ENCODE assay signal across 9 mouse cellular contexts in genomic region chr9:44966815-44967242, GRCm38 (mm10). TPM values are rescaled to one million over a fixed set of nuclear protein-coding genes. Genes with fewer than 3 reads are reported as not detected.
A peak's percentile ranks its signal among the peaks of the same experiment; 100 is the strongest.
DNase-seq lines count a peak whose midpoint lies in the region; ATAC-seq and TF ChIP-seq lines count a peak whose summit lies in the region.
"Had no signal": no experiment of that assay in that cellular context is flagged by ENCODE, and none has a peak within 500 bp of the region (broad histone marks: within the 10 kb centered on the region; RNA-seq: fewer than 3 reads in every experiment).

No protein-coding gene starts in this region.

- no peaks in the 10 kb centered on the region for H3K27me3 ChIP-seq in midbrain, embryonic 11.5 days (ENCODE audit: control insufficient read depth, insufficient read depth, low read length)
- H3K27me3 ChIP-seq in midbrain, embryonic 13.5 days: 0 out of 2 replicates have a peak, but pooled peaks cover 2% of the 10 kb centered on the region
- H3K27me3 ChIP-seq in limb, embryonic 14.5 days (ENCODE audit: control insufficient read depth, insufficient read depth, low read length): no peaks in the 10 kb centered on the region

- H3K4me2 ChIP-seq in midbrain, embryonic 11.5 days: no peak overlapping the region
- no peak overlapping the region for H3K4me2 ChIP-seq in midbrain, embryonic 13.5 days (replicated peaks)
- no peak overlapping the region for H3K4me2 ChIP-seq in limb, embryonic 14.5 days (replicated peaks; ENCODE audit: low read depth, low read length, severe bottlenecking)

- TF ChIP-seq POLR2A in limb, embryonic 14.5 days (IDR thresholded peaks at IDR 0.05; ENCODE audit: borderline replicate concordance, extremely low read depth, insufficient read depth, insufficient read length): no peak

- H3K4me1 ChIP-seq in midbrain, embryonic 11.5 days (ENCODE audit: control insufficient read depth, insufficient read depth, low read length): peaks cover 12% of the 10 kb centered on the region
- peaks cover 16% of the 10 kb centered on the region for H3K4me1 ChIP-seq in midbrain, embryonic 13.5 days (replicated peaks)
- peaks cover 4% of the 10 kb centered on the region for H3K4me1 ChIP-seq in limb, embryonic 14.5 days (ENCODE audit: control insufficient read depth, insufficient read depth, low read length)

- no peak overlapping the region for H3K9ac ChIP-seq in midbrain, embryonic 11.5 days (ENCODE audit: low read length)
- no peak overlapping the region for H3K9ac ChIP-seq in midbrain, embryonic 13.5 days (replicated peaks)
- no peak overlapping the region for H3K9ac ChIP-seq in limb, embryonic 14.5 days (ENCODE audit: low read depth, low read length, severe bottlenecking)

- H3K36me3 ChIP-seq in midbrain, embryonic 11.5 days (ENCODE audit: control insufficient read depth, insufficient read depth, low read length): no peaks in the 10 kb centered on the region
- H3K36me3 ChIP-seq in midbrain, embryonic 13.5 days: peaks cover 11% of the 10 kb centered on the region
- peaks cover 5% of the 10 kb centered on the region; the same call in 1 of the 2 replicates for H3K36me3 ChIP-seq in limb, embryonic 14.5 days (ENCODE audit: control insufficient read depth, insufficient read depth, low read length)

- no peaks in the 10 kb centered on the region for H3K9me3 ChIP-seq in midbrain, embryonic 11.5 days (ENCODE audit: control insufficient read depth, low read length)
- no peaks in the 10 kb centered on the region for H3K9me3 ChIP-seq in midbrain, embryonic 13.5 days
- H3K9me3 ChIP-seq in limb, embryonic 14.5 days (ENCODE audit: control insufficient read depth, low read length): no peaks in the 10 kb centered on the region

- peak; percentile 86 for DNase-seq in midbrain, embryonic 11.5 days (ENCODE audit: low spot score, missing footprints)
- peak; percentile 22 to 52 for DNase-seq in frontal cortex, postnatal 25 days (ENCODE audit: low spot score in 2 of 2)
- peak; percentile 89 to 92 for DNase-seq in kidney, adult 8-10 months
- DNase-seq in limb, embryonic 14.5 days (ENCODE audit: low spot score): peak; percentile 78
- peak; percentile 39 for DNase-seq in ovary, adult 18-20 months (ENCODE audit: low spot score)
- peak; percentile 64 to 76 for DNase-seq in thymus, adult 18-20 months

- 19% methylated on average over 3 of the region's 3 CpGs for WGBS in midbrain, embryonic 11.5 days
- WGBS in midbrain, embryonic 13.5 days: 23% methylated on average over 3 of the region's 3 CpGs
- WGBS in limb, embryonic 14.5 days: 24% methylated on average over 3 of the region's 3 CpGs

- no peak overlapping the region for H3K4me3 ChIP-seq in midbrain, embryonic 11.5 days (ENCODE audit: low read depth, low read length)
- no peak overlapping the region for H3K4me3 ChIP-seq in midbrain, embryonic 13.5 days (replicated peaks)
- no peak overlapping the region for H3K4me3 ChIP-seq in limb, embryonic 14.5 days (replicated peaks; ENCODE audit: low read length)

- ATAC-seq in midbrain, embryonic 11.5 days (ENCODE audit: low FRiP score): no peak
- no peak for ATAC-seq in midbrain, embryonic 13.5 days
- 0 out of 2 replicates have a peak, but pooled peaks have one; percentile 40 for ATAC-seq in cerebellum, adult (ENCODE audit: insufficient number of reproducible peaks, low FRiP score, low TSS enrichment)
- no peak for ATAC-seq in limb, embryonic 14.5 days (ENCODE audit: low FRiP score, low read depth)

- H3K27ac ChIP-seq in midbrain, embryonic 11.5 days (ENCODE audit: low read depth, low read length): no peak overlapping the region
- H3K27ac ChIP-seq in midbrain, embryonic 13.5 days: no peak overlapping the region
- H3K27ac ChIP-seq in limb, embryonic 14.5 days (replicated peaks; ENCODE audit: low read depth, low read length): no peak overlapping the region

RNA-seq across cellular contexts. Expression of gene Ube4a, which starts 1.4 kb away (rescaled TPM):
- polyA plus RNA-seq in midbrain, embryonic 11.5 days (2014; fragmentation: Nextera tagmentation; extraction: Ambion mirVana): 32.1 and 37.2 TPM in 2 replicates
- polyA plus RNA-seq in midbrain, embryonic 13.5 days (2015; fragmentation: Nextera tagmentation; extraction: Ambion mirVana): 36.9 and 39.5 TPM in 2 replicates
- 23.9 and 26.4 TPM in 2 replicates for polyA plus RNA-seq in limb, embryonic 14.5 days (2012; rRNA removed)
- polyA plus RNA-seq in limb, embryonic 14.5 days (2014; fragmentation: Nextera tagmentation; extraction: Ambion mirVana): 30.3 and 33.4 TPM in 2 replicates

RNA-seq across cellular contexts. Expression of gene Cd3g, which starts 13.4 kb away (rescaled TPM):
- not detected in 2 replicates for polyA plus RNA-seq in midbrain, embryonic 11.5 days (2014; fragmentation: Nextera tagmentation; extraction: Ambion mirVana)
- polyA plus RNA-seq in midbrain, embryonic 13.5 days (2015; fragmentation: Nextera tagmentation; extraction: Ambion mirVana): not detected in 2 replicates
- polyA plus RNA-seq in limb, embryonic 14.5 days (2012; rRNA removed): 0.28 and 0.65 TPM in 2 replicates
- 1.0 and 1.2 TPM in 2 replicates for polyA plus RNA-seq in limb, embryonic 14.5 days (2014; fragmentation: Nextera tagmentation; extraction: Ambion mirVana)
- polyA plus RNA-seq: erythroblast, embryonic 14.5 days had no signal

RNA-seq across cellular contexts. Expression of gene Cd3d, which starts 14.8 kb away (rescaled TPM):
- not detected in 2 replicates for polyA plus RNA-seq in midbrain, embryonic 11.5 days (2014; fragmentation: Nextera tagmentation; extraction: Ambion mirVana)
- not detected in 2 replicates for polyA plus RNA-seq in midbrain, embryonic 13.5 days (2015; fragmentation: Nextera tagmentation; extraction: Ambion mirVana)
- 0.06 TPM in 1 of 2 replicates, not detected in the other for polyA plus RNA-seq in limb, embryonic 14.5 days (2012; rRNA removed)
- polyA plus RNA-seq in limb, embryonic 14.5 days (2014; fragmentation: Nextera tagmentation; extraction: Ambion mirVana): not detected in 2 replicates
- polyA plus RNA-seq: erythroblast, embryonic 14.5 days had no signal

RNA-seq across cellular contexts. Expression of gene Cd3e, which starts 42.6 kb away (rescaled TPM):
- not detected in 2 replicates for polyA plus RNA-seq in midbrain, embryonic 11.5 days (2014; fragmentation: Nextera tagmentation; extraction: Ambion mirVana)
- polyA plus RNA-seq in midbrain, embryonic 13.5 days (2015; fragmentation: Nextera tagmentation; extraction: Ambion mirVana): not detected in 2 replicates
- 0.10 and 0.13 TPM in 2 replicates for polyA plus RNA-seq in limb, embryonic 14.5 days (2012; rRNA removed)
- polyA plus RNA-seq in limb, embryonic 14.5 days (2014; fragmentation: Nextera tagmentation; extraction: Ambion mirVana): 0.07 and 0.25 TPM in 2 replicates

RNA-seq across cellular contexts. Expression of gene Atp5l, which starts 46.3 kb away (rescaled TPM):
- polyA plus RNA-seq in midbrain, embryonic 11.5 days (2014; fragmentation: Nextera tagmentation; extraction: Ambion mirVana): 574 and 619 TPM in 2 replicates
- 725 and 775 TPM in 2 replicates for polyA plus RNA-seq in midbrain, embryonic 13.5 days (2015; fragmentation: Nextera tagmentation; extraction: Ambion mirVana)
- polyA plus RNA-seq in limb, embryonic 14.5 days (2012; rRNA removed): 477 and 525 TPM in 2 replicates
- 663 and 764 TPM in 2 replicates for polyA plus RNA-seq in limb, embryonic 14.5 days (2014; fragmentation: Nextera tagmentation; extraction: Ambion mirVana)

Comparison
In these comparisons a context has a peak if more than half of its experiments do, and no peak if none do; other contexts are left out.
1. DNase-seq: peak in every context shown above with its lines; median percentile 90 in kidney, adult 8-10 months; 86 in midbrain, embryonic 11.5 days; 78 in limb, embryonic 14.5 days; 70 in thymus, adult 18-20 months; 39 in ovary, adult 18-20 months; 37 in frontal cortex, postnatal 25 days.